Mouse (Mus musculus) urinary bladder, postnatal 0 days (tissue): Measurements from ENCODE around the gene Lrriq4. TPM values are rescaled to one million over a fixed set of nuclear protein-coding genes. Genes with fewer than 3 reads are reported as not detected.

Experiments used
- polyA plus RNA-seq: library from polyadenylated mRNA; unstranded; fragments of >200 nt; fragmentation: Nextera tagmentation; extraction: Ambion mirVana; gene quantifications from 2 replicates; pipeline ENCODE4 v1.2.1, GENCODE M21; 2015

Gene Lrriq4
- not detected in 2 replicates for polyA plus RNA-seq

DNA sequence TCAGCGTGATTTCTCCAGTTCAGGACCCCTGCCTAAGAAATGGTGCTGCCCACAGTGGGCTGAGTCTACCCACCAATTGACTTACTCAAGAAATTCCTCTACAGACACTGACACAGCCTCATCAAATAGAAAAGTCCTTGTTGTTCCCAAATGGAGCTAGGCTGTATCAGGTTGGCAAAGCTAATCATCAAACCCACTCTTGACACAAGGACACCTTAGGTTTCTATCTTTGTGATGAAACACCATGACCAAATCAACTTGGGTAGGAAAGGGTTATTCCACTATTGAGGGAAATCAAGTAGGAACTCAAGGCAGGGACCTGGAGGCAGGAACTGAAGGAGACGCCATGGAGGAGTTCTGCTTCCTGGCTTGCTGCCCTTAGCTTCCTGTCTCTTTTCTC is at the start of gene Lrriq4:
Gene Lrriq4 (plus strand): TSS at position 301 of the 400 bp plus-strand sequence.

DNA sequence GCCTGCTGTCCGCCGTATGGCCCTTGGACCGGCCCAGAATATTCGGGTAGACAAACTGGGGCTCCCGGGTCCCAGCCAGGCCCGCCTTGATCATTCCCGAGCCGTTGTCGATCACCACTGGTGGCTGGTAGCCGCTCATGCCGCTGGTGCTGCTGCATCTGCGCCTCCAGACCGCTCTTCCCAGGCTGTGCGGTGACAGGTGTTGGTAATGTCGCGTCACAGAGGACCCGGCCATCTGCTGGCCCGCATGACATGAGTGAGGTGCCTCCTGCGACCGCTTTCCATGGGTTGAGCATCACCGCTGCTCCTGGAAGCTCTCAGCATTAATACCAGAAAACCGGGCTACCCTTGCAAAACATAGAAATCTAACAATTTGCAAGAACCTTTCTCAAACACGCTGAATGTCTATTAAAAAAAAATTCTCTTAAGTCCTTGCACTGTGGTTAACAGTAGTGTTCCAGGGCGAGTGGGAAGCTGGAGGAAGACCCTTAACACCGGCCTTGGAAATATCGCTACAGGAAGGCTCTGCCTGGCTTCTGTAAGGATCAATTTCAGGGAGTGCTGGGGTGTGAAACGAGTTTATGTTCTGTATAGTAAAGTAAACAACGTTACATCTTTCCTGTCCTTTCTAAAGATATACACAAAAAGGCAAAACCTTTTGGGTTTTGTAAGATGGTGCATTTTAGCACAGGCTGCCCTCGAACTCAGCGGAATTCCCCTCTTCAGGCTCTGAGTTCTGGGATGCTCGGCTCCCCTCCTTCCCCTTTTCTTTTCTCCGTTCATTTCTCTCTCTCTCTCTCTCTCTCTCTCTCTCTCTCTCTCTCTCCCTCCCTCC is 44.4 kb upstream of the Lrriq4 start, which contains the start of gene Actrt3:
Gene Actrt3 (minus strand): TSS at position 229 of the 835 bp plus-strand sequence.

DNA sequence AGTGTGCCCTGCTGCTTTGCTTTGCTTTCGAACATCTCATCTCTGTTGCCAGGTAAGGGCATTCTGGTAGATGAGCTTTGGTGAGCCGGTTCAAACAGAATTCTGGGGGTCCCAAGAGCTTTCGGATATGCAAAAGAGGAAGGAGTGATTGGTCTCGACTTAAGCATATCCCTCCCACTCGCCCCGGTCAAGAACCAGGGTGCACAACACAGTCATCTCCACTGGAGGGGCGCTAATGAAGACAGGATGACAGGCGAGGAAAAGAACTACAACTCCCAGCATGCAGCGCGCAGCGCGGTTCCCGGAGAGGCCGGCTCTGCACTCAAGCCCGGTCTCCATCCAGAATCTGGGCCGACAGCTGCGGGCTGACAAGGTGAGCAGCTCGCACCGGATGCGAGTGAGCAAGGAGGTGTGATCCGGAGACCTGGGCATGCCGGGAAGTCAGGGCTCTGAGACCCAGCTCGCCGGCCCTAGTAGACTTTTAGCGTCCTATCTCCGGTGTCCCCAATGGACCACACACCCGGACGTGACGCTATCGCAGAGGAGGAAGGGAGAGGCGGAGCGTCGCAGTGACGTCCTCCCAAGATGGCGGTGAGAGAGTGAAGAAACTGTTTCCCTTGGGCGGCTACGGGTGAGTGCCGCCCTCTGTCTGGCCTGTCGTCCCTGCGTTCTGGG is 42.1 kb upstream of the Lrriq4 start, which contains the start of gene Mynn:
Gene Mynn (plus strand): TSS at position 1 of the 675 bp plus-strand sequence.

DNA sequence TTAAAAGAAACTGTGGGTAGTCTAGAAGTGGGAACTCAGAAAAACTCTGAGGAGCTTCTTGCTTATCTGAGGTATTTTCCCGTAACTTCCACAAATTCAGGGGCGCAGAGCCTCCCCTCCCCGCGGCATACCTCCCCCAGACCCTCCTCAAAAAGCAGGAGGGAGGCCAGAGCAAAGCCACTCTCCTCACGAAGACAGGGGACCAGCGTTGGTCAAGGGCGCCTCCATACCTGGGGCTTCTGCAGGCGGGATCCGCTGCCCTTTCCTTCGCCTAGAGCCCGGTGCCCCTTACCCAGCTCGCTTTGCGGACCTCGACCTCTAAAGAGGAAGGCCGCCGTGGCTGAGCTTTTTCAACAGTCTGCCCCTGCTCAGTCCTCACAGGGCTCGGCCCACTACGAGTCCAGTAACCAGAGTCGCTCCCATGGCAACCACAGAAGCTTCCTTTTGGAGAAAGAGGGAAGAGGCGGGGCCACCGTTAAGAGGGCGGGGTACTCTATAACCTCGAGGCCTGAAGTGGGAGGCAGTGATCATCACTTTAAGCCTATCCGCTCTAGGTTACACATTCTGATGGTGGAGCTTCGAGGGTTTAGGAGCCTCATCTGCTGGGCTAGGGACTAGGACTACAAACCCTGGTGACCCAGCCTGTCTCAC is 3.3 kb downstream of the Lrriq4 start, which contains the start of gene Lrrc34:
Gene Lrrc34 (minus strand): TSS at position 430 of the 651 bp plus-strand sequence.

DNA sequence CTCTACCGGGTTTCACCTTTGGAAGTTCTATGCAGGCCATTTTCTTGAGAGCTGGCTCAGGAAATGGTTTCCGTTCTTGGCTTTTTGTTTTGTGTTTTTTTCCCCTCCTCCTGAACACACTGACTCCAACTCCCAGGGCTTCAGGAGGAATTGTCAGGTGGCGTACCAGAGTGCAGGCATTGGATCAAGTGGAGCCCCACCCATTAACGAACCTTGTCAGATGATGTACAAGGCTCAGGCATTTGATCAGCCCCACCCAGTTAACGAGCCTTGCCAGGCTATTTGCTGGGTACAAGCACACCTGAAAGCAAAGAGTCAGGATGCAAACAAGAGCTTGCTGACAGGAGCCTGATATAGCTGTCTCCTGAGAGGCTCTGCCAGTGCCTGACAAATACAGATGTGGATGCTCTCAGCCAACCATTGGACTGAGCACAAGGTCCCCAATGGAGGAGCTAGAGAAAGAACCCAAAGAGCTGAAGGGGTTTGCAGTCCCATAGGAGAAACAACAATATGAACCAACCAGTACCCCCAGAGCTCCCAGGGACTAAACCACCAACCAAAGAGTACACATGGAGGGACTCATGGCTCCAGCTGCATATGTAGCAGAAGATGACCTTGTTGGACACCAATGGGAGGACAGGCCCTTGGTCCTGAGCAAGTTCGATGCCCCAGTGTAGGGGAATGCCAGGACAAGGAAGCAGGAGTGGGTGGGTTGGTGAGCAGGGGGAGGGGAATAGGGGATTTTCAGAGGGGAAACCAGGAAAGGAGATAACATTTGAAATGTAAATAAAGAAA is 55.6 kb downstream of the Lrriq4 start, which contains the start of gene Lrrc31:
Gene Lrrc31 (minus strand): TSS at position 133 of the 795 bp plus-strand sequence.

Other genes with a start within 250 kb of the Lrriq4 start
- gene Mecom, start 96.5 kb upstream of the Lrriq4 start, polyA plus RNA-seq = 11.1 and 12.8 TPM in 2 replicates
- gene Actrt3, start 44.6 kb upstream of the Lrriq4 start, polyA plus RNA-seq = not detected in 2 replicates
- gene Mynn, start 42.4 kb upstream of the Lrriq4 start, polyA plus RNA-seq = 13.7 and 14.3 TPM in 2 replicates
- 0.42 and 0.62 TPM in 2 replicates for gene Lrrc34, start 3.4 kb downstream of the Lrriq4 start, polyA plus RNA-seq
- gene Lrrc31, start 55.3 kb downstream of the Lrriq4 start, polyA plus RNA-seq = 0.17 TPM in 1 of 2 replicates, not detected in the other
- gene Samd7, start 101.8 kb downstream of the Lrriq4 start, polyA plus RNA-seq = not detected in 2 replicates
- 69.5 and 89.2 TPM in 2 replicates for gene Sec62, start 148.4 kb downstream of the Lrriq4 start, polyA plus RNA-seq
- 13.7 TPM in 2 replicates for gene Gpr160, start 211.4 kb downstream of the Lrriq4 start, polyA plus RNA-seq